Mouse (Mus musculus) heart, adult 2 months (tissue): ENCODE measurements around the gene Itgb1. TPM values are rescaled to one million over a fixed set of nuclear protein-coding genes. Genes with fewer than 3 reads are reported as not detected.
A peak's percentile ranks its signal among the peaks of the same experiment; 100 is the strongest.

Experiments used
- DNase-seq, 2 experiments: peaks; one replicate each; pipeline ENCODE4 v3.0.0; 2021
- H3K27ac ChIP-seq: fragments of 200-600 bp; 2 replicates; pipeline ENCODE4 v1.8.1; 2022
- H3K27me3 ChIP-seq: fragments of 200-500 bp; 2 replicates; pipeline ENCODE4 v1.6.1; 2012; ENCODE audit warnings: mild to moderate bottlenecking, low read length, inconsistent platforms, mixed read lengths; ENCODE audit not compliant: control insufficient read depth, insufficient read depth
- H3K36me3 ChIP-seq: fragments of 200-500 bp; 2 replicates; pipeline ENCODE4 v1.6.1; 2012; ENCODE audit warnings: low read length, inconsistent platforms; ENCODE audit not compliant: control insufficient read depth, insufficient read depth
- H3K4me1 ChIP-seq: fragments of 200-500 bp; 2 replicates; pipeline ENCODE4 v1.6.1; 2011; ENCODE audit warnings: low read length; ENCODE audit not compliant: control insufficient read depth, insufficient read depth
- H3K4me3 ChIP-seq: fragments of 200-600 bp; 2 replicates; pipeline ENCODE4 v1.8.1; 2022
- H3K79me2 ChIP-seq: fragments of 200-500 bp; replicated peaks from 2 replicates; pipeline ENCODE4 v1.6.1; 2012; ENCODE audit warnings: mild to moderate bottlenecking, inconsistent platforms, low read length, moderate library complexity, mixed read lengths; ENCODE audit not compliant: control insufficient read depth, insufficient read depth
- H3K9ac ChIP-seq: fragments of 200-500 bp; 2 replicates; pipeline ENCODE4 v1.6.1; 2012; ENCODE audit warnings: low read depth, mild to moderate bottlenecking, control low read depth, inconsistent platforms, low read length, mixed read lengths
- CTCF ChIP-seq: fragments of 200-600 bp; IDR thresholded peaks from 2 replicates; pipeline ENCODE4 v1.8.1; 2022; ENCODE audit warnings: antibody characterized with exemption, mild to moderate bottlenecking, moderate library complexity
- EP300 ChIP-seq: fragments of 200-500 bp; IDR thresholded peaks from 2 replicates; pipeline ENCODE4 v1.6.1; 2011; ENCODE audit warnings: low read depth, low read length, control low read depth; ENCODE audit not compliant: insufficient read depth
- POLR2A ChIP-seq: fragments of 200-500 bp; IDR thresholded peaks from 2 replicates; pipeline ENCODE4 v1.6.1; 2011; ENCODE audit warnings: mild to moderate bottlenecking, low read depth, low read length, control low read depth; ENCODE audit not compliant: insufficient read depth
- WGBS: fragments of 180-500 bp; shearing (Covaris S2); methylation state at CpG from one replicate; pipeline ENCODE4 v1.1.7; 2018; 5-methylcytosine and 5-hydroxymethylcytosine counted together
- intact Hi-C: fragments of 180-260 bp; cut with DNase I; formaldehyde crosslinking; loops from one replicate; pipeline ENCODE4 v1.15.1; 2025
- polyA plus RNA-seq: library from polyadenylated mRNA; depleted of rRNA; stranded (reverse); fragments of >200 nt; gene quantifications from 2 replicates; pipeline ENCODE4 v1.2.3, GENCODE M21; 2012
- total RNA-seq, 2 experiments: library from RNA; stranded (reverse); gene quantifications; 2 replicates each; pipeline ENCODE4 v1.2.3; 2021

Itgb1 gene
- total and polyA plus RNA-seq, 3 experiments: 80.5 to 365 (median 338) TPM

GRCm38 (mm10) chr8:128675848-128676629 lies 9.4 kb upstream of the Itgb1 start:
- Histone ChIP-seq H3K9ac (no peak overlapping the region), H3K4me3 (no peak overlapping the region), H3K79me2 (no peaks in the 10 kb centered on the region), H3K4me1 (peaks cover 3% of the 10 kb centered on the region), H3K27ac (no peak overlapping the region), H3K36me3 (peaks cover 5% of the 10 kb centered on the region), H3K27me3 (no peaks in the 10 kb centered on the region)
- WGBS: 79% methylated on average over 3 of the region's 3 CpGs
- intact Hi-C loops: no loop called here
- DNase-seq: no peak
- TF ChIP-seq POLR2A (no peak), EP300 (no peak), CTCF (no peak)

GRCm38 (mm10) chr8:128679909-128680308 lies 5.5 kb upstream of the Itgb1 start:
- 0 out of 2 replicates have a peak overlapping the region, but pooled peaks have one; percentile 12 for H3K9ac ChIP-seq
- 2% methylated on average over 2 of the region's 2 CpGs for WGBS
- H3K27me3 ChIP-seq: no peaks in the 10 kb centered on the region
- H3K4me1 ChIP-seq: peaks cover 4% of the 10 kb centered on the region
- TF ChIP-seq EP300: peak; percentile 56; the same call in 1 of the 2 replicates
- no peak for TF ChIP-seq POLR2A
- no peak for TF ChIP-seq CTCF
- intact Hi-C loops: loop anchor here (10.0 kb wide), 1 partner anchor 325 kb away; the partner anchor contains the start of gene Nrp1
- peak; percentile 58 to 75 for DNase-seq
- H3K36me3 ChIP-seq: peaks cover 8% of the 10 kb centered on the region
- H3K79me2 ChIP-seq: no peaks in the 10 kb centered on the region
- H3K27ac ChIP-seq: peak overlapping the region; percentile 64
- no peak overlapping the region for H3K4me3 ChIP-seq

- Histone ChIP-seq H3K36me3 (peaks cover 8% of the 10 kb centered on the region), H3K9ac (no peak overlapping the region), H3K27me3 (no peaks in the 10 kb centered on the region), H3K4me3 (no peak overlapping the region), H3K4me1 (peaks cover 4% of the 10 kb centered on the region), H3K27ac (peak overlapping the region; percentile 64), H3K79me2 (no peaks in the 10 kb centered on the region)
- intact Hi-C loops: loop anchor here (10.0 kb wide), 1 partner anchor 326 kb away; the partner anchor contains the start of gene Nrp1
- no peak for DNase-seq
- TF ChIP-seq CTCF (no peak), POLR2A (no peak), EP300 (no peak)
- WGBS: 81% methylated on average over 2 of the region's 2 CpGs
Observed at GRCm38 (mm10) chr8:128680548-128681325, 4.7 kb upstream of the Itgb1 start.

GRCm38 (mm10) chr8:128681970-128682369 lies 3.5 kb upstream of the Itgb1 start:
- Histone ChIP-seq H3K4me3 (no peak overlapping the region), H3K27me3 (no peaks in the 10 kb centered on the region), H3K79me2 (0 out of 2 replicates have a peak, but pooled peaks cover 2% of the 10 kb centered on the region), H3K36me3 (peaks cover 8% of the 10 kb centered on the region), H3K9ac (no peak overlapping the region), H3K4me1 (peaks cover 4% of the 10 kb centered on the region), H3K27ac (no peak overlapping the region)
- intact Hi-C loops: loop anchor here (10.0 kb wide), 1 partner anchor 327 kb away; the partner anchor contains the start of gene Nrp1
- WGBS: 87% methylated on average over 3 of the region's 3 CpGs
- no peak for TF ChIP-seq CTCF
- no peak for TF ChIP-seq POLR2A
- no peak for TF ChIP-seq EP300
- no peak for DNase-seq

DNA sequence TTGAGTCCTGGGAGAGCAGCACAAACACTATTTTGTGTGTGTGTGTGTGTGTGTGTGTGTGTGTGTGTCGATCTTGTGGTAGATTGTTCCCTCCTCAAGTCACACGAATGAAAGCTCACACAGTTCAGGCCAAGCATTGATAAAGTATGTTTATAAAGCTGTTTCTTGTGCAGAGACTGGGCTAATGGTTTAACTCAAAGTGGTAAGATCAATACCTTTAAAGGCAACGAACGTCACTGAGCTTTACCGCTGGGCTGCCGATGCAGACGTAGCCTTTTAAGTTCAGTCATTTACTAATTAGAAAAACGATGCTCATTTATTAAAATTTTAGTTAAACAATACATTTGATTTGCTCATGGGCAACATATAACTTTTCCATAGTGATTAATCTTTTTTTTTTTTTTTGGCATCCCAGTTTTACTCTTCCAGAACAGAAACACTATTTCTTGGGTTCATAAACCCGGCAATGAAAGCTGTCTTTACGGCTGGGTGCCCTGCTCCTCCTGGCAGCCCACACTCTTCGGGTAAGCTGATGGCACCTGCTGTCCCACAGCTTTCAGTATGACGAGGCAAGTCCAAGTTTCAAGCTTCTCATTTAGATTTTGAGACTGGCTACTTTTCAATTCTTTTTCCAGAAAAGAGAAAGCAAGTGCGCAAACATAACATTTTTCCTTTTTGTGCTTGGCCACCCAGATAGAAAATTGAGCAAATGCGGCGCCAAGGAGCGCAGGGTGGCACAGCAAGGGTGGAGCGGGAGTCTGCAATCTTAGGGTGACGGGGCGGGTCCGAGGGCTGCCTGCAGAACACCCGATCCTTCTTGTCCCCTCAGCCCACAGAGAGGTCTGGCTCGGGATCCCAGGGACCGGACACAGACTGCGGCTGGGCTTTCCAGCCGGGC lies 596 bp upstream of the Itgb1 start:
- Histone ChIP-seq H3K27ac (peak overlapping the region; percentile 92), H3K36me3 (peaks cover 19% of the 10 kb centered on the region), H3K4me3 (peak overlapping the region; percentile 74), H3K79me2 (0 out of 2 replicates have a peak, but pooled peaks cover 2% of the 10 kb centered on the region), H3K9ac (peak overlapping the region; percentile 82), H3K4me1 (peaks cover 7% of the 10 kb centered on the region), H3K27me3 (no peaks in the 10 kb centered on the region)
- WGBS: 9% methylated on average over 25 of the region's 25 CpGs
- intact Hi-C loops: loop anchor here (1.0 to 10.0 kb wide), 4 partner anchors 22 to 330 kb away; partner anchors contain the start of gene Nrp1
- TF ChIP-seq EP300 (no peak), POLR2A (no peak), CTCF (no peak)
- no peak for DNase-seq
